Mouse (Mus musculus) gastrocnemius, postnatal 4 days (tissue): ENCODE measurements at regions not wholly inside any gene's neighbourhood (a gene's known extent, or its start where the extent isn't known, plus 50 kb on each side); places are given as distances from the start of the nearest gene placed in this dataset.

Experiments used
- DNase-seq, 2 experiments: peaks; one replicate each; pipeline ENCODE4 v3.0.0; 2021 to 2022; ENCODE audit warnings: low spot score in 2 of 2, mixed read lengths in 2 of 2

GRCm38 (mm10) chr13:84644024-84644423 is 421.9 kb downstream of the Tmem161b start:
- no peak for DNase-seq

DNA sequence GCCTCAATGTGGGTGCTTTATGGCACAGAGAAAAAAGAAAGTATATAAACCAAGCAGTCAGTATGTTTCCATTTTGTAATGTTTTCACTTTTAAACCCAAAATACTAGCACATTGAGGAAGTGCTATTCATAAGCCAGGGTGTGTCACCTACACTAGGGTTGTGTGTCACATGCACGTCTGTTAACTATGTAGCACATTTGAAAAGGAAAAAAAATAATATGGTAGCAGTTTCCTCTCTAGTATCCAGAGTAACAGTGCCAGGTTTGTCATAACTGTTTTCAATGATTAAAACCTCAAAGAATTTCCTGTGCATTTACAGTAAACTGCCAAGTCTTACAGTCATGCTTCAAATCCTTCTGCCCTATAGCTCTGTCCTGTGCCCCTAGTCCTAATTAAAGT is 424.8 kb downstream of the Tmem161b start:
- DNase-seq = no peak

DNA sequence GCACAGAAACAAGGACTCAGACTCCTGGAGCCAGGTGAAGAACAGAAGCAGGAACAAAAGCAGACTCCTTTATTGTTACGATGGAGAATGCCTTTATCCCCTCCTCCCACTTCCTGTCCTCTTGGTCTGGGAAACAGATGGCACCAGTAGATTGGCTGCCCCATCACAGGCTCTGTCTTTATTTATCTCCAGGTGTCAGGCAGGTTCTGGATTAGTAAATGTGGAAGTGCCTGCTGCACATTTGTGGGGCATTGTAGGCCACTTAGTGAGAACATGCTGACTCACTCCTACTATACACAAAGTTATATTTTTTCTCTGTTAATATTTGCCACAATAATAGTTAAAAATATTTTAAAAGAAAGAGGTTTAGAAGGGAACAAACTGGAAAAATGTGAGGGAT is 426.0 kb downstream of the Tmem161b start:
- no peak for DNase-seq

GRCm38 (mm10) chr13:84663967-84664366 is 441.9 kb downstream of the Tmem161b start:
- DNase-seq = no peak

DNA sequence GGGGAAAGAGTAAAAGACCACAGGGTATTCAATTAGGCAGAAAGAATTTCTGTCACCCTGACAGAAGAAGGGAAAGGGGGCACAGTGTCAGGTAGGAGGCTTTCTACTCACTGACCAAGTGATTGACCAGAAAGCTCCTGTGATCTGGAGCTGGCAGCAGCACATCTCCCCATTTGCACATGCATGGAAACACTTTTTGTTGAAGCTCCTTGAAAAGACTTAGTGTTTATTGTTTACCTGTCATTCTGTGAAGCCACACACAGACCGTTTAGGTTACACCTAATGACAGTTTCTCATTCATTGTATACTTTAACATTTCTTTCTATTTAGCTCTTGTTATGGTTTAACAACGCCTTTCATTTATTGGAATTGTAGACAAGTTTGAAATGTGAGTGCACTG is 458.9 kb downstream of the Tmem161b start:
- no peak for DNase-seq

GRCm38 (mm10) chr13:84685930-84686329 is 463.8 kb downstream of the Tmem161b start:
- no peak for DNase-seq

GRCm38 (mm10) chr13:84693462-84693861 is 471.4 kb downstream of the Tmem161b start:
- DNase-seq = no peak

GRCm38 (mm10) chr13:84698472-84699080 is 476.5 kb downstream of the Tmem161b start:
- no peak for DNase-seq

DNA sequence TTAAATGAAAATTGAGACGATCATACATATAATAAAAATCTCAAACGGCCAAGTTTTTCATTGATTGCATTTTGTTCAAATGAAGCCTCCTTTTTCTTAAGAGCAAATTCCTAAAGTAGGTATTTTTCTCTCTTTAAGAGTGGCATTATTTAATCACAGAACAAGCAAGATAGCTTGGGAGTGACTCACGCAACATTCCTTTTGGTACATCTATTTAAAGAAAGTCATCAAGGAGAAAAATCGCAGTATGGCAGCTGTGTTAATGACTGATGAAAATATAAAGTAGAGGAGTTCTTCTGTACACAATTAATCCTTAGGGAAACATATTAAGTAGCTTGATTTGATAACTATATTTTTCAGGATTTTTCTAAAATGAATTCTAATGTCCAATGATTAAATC is 448.0 kb upstream of the Ccnh start:
- DNase-seq = no peak

DNA sequence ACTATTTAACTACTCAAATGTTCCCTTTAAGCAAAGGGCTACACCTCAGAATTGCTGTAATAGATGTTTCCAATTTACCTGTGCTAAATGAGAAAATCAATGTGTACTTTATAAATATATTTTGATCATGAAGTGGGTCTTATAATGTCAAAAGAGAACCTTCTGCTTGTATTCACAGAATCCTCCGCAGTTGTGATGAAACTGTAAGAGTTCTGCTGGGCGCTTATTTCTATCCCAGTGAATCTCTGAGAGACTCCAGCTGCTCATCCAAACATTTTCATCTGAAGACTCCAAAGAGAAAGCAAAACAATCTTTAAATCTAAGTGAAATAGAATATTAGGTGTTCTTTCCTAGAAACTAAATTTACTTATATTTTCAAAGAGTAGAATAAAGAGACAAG is 440.9 kb upstream of the Ccnh start:
- no peak for DNase-seq

DNA sequence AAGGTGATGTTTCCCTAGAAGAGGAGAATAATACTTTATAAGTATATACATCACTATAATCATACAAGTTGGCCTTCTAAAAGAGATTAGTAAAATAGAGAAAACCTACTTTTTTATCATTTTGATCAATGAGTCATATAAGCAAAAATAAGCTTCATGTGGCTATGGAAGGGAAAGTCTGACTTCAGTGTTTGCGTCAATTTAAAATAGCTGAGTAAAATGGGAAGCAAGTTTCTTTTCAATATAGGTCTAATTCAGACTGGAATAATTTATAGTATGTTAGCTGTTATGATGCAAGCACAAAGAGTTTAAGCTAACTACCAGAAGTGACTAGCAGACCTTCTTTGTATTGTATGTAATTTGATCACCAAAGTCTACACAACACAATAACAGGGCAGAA is 440.0 kb upstream of the Ccnh start:
- DNase-seq = no peak

DNA sequence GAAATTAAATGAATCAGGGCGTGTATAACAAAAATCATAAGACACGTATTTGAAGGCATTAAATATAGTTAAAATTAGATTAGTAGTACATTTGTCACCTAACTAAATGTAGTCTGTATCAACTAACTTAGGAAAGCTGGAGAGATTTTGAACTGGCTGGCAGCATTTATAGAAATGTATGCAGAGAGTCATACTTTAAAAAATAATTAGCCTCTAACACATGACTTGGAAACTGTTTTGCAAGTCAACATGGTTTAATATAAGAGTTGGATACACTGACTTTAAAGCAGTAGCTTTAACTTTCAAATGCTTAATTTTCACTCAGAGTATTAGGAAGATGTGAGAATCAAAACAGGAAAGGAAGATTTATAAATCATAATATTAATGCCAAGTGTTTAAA is 439.1 kb upstream of the Ccnh start:
- DNase-seq = no peak

GRCm38 (mm10) chr13:84751576-84752490 is 437.4 kb upstream of the Ccnh start:
- DNase-seq = no peak

GRCm38 (mm10) chr13:84752491-84752820 is 436.8 kb upstream of the Ccnh start:
- no peak for DNase-seq

DNA sequence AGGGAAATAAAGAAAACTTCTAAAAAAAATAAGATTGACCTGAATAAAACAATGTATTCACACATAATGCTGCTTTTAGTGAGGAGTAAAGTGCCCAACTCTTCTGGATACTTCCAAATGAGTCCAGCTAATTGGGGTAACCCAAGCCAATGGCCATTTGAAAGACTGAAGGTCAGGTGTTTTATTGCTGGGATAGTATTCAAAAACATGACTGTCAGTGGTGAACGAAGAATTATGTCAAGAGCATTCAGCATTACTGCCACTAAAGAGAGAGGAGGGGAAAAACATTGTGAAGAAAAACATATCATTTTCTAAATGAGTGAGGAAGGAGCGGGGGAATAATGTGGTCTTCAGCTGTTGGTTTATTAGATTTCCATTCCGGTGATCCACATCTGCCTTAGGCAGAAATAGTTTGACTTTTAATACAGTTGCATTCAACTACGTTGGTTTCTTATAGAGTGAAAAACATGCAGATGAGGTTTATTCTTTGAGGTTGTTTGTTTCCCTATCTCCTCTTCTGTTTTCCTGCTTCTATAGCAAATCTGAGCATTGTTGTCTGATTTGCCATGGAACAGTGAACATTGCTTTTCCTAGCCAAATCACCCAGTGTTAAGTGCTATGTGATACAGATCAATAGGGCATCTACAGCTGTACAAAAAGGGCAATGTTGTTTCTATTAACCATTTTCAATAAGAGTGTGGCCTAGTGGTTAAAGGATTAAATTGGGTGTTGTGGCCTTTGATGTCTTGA is 435.3 kb upstream of the Ccnh start:
- no peak for DNase-seq

- no peak for DNase-seq
These were observed 434.1 kb upstream of the Ccnh start for GRCm38 (mm10) chr13:84754821-84755725.

DNA sequence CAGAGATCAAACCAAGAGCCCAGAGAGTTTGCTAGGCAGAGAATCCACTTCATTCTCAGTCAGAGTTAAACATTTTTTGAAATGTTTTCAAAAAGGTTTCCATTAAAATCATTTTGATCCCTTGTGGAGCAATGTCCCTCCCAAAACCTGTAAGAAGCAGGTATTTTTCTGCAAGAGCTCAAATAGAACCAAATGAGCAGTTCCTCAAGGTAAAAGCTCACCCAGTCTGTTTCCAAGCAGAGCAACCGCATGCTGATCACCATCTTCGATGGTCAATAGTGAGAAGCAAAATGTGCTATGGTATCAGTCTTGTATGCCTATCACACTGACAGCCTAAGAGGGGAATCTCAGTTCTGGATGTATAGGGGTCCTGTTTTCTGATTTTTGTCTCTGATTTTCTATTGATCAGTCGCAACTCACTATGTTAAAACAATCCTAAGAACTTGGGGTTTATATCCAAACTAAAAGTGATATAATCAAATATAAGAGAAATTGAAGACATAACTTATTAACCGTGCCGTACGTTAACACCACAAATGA is 432.3 kb upstream of the Ccnh start:
- no peak for DNase-seq

DNA sequence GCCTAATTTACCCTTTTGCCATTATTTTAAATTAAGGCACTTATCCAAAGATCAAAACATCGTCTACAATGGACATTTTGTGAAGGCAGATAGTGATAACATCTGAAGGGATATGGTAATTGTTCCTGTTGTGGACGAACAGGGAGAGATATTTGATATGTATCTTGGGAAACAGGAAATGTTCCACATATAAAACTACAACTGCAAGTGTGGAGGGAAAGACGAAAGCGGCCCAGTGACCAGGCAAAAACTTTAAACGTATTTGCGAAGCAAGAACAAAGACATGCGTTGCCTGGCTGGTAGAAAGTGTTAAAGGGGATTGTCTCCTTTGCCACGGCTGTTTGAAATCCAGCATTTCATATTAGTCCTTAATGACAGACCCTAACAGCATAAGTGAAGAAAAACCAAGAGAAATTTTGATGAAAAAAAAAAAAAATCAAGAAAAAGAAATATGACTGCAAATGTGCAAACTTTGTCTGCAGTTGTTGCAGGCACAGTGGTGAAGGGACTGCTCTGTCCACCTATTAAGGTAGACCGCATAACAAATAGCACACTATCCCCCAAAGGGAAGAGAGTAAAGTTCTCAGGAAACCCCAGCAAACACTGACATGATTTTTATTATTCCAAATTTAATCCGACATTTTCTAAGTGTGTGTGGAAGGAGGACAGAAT is 431.2 kb upstream of the Ccnh start:
- DNase-seq = no peak

GRCm38 (mm10) chr13:84758568-84758900 is 430.7 kb upstream of the Ccnh start:
- DNase-seq = peak in 1 of 2 experiments; percentile 23

- no peak for DNase-seq
These were observed 430.1 kb upstream of the Ccnh start for GRCm38 (mm10) chr13:84759061-84759460.
